Mouse (Mus musculus) brain, embryonic 14.5 days (tissue): ENCODE results near the gene Prex1.

Source experiments
- CTCF ChIP-seq: fragments of 200-500 bp; IDR thresholded peaks from 2 replicates; pipeline ENCODE4 v1.5.1; 2012; ENCODE audit warnings: inconsistent platforms, mild to moderate bottlenecking, moderate library complexity, borderline replicate concordance; ENCODE audit not compliant: insufficient read depth, insufficient read length; ENCODE audit errors: extremely low read depth
- POLR2A ChIP-seq: fragments of 200-500 bp; IDR thresholded peaks from 2 replicates; pipeline ENCODE4 v1.6.1; 2012; ENCODE audit warnings: mild to moderate bottlenecking, inconsistent platforms, borderline replicate concordance; ENCODE audit not compliant: poor library complexity, insufficient read depth, insufficient read length, severe bottlenecking; ENCODE audit errors: extremely low read depth

DNA sequence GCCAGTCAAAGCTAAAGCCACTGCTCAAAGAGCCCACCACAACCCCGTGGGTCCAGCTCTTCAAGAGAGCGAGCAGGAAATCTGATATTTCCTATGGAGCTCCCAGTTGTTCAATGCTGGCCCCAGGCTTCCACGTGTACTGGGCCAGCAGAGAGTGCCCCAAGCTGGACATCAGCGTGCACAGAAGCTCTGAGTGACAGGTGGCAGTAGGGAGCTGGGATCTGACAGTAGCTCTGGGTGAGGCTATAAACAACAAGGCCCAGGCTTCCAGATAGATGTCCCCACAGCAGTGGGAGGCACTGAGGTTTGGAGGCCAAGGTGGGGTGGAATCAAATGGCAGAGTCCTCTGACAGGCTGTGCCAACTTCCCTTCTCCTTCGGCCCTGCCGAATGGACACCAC lies 107.6 kb downstream of the Prex1 start:
- TF ChIP-seq CTCF (no peak; the same call in 1 of the 2 replicates), POLR2A (no peak)
